Mouse (Mus musculus) hindbrain, postnatal 0 days (tissue): Measurements from ENCODE around the gene Cmya5. TPM values are rescaled to one million over a fixed set of nuclear protein-coding genes. Genes with fewer than 3 reads are reported as not detected.

Experiments used
- ATAC-seq: fragments of 200-750 bp; cut with Nextera tagmentation; 2 replicates; pipeline ENCODE4 v1.8.0; 2017; ENCODE audit warnings: mild to moderate bottlenecking, moderate TSS enrichment, moderate library complexity
- DNase-seq: peaks from one replicate; pipeline ENCODE4 v3.0.0-alpha.2; 2015; ENCODE audit warnings: low spot score
- H3K27ac ChIP-seq: fragments of 300-500 bp; sonication (generic); 2 replicates; pipeline ENCODE4 v1.5.1; 2014; ENCODE audit warnings: mild to moderate bottlenecking
- H3K27me3 ChIP-seq: fragments of 300-500 bp; sonication (generic); 2 replicates; pipeline ENCODE4 v1.6.1; 2014; ENCODE audit warnings: low read length, mixed read lengths; ENCODE audit not compliant: insufficient read depth
- H3K36me3 ChIP-seq: fragments of 300-500 bp; sonication (generic); 2 replicates; pipeline ENCODE4 v1.6.1; 2014; ENCODE audit warnings: low read length, mixed read lengths; ENCODE audit not compliant: insufficient read depth
- H3K4me1 ChIP-seq: fragments of 300-500 bp; sonication (generic); 2 replicates; pipeline ENCODE4 v1.6.1; 2014; ENCODE audit warnings: antibody characterized with exemption, low read length, mixed read lengths; ENCODE audit not compliant: insufficient read depth
- H3K4me2 ChIP-seq: fragments of 300-500 bp; sonication (generic); 2 replicates; pipeline ENCODE4 v1.6.1; 2014; ENCODE audit warnings: low read depth, mild to moderate bottlenecking, low read length, moderate library complexity, mixed read lengths
- H3K4me3 ChIP-seq: fragments of 300-500 bp; sonication (generic); 2 replicates; pipeline ENCODE4 v1.5.1; 2014; ENCODE audit warnings: low read length
- H3K9ac ChIP-seq: fragments of 300-500 bp; sonication (generic); replicated peaks from 2 replicates; pipeline ENCODE4 v1.6.1; 2014; ENCODE audit warnings: mild to moderate bottlenecking, low read length, moderate library complexity, mixed read lengths
- H3K9me3 ChIP-seq: fragments of 300-500 bp; sonication (generic); 2 replicates; pipeline ENCODE4 v1.6.1; 2016; ENCODE audit warnings: low read length, mixed read lengths
- CTCF ChIP-seq: IDR thresholded peaks from 2 replicates; pipeline ENCODE4 v1.5.1; 2016; ENCODE audit warnings: antibody characterized with exemption, control low read depth, low read depth
- WGBS: fragments of 180-500 bp; shearing (Covaris S2); extraction: QIAGEN DNeasy Blood & Tissue Kit; methylation state at CpG from one replicate; pipeline ENCODE4 v1.1.7; 2014; 5-methylcytosine and 5-hydroxymethylcytosine counted together
- polyA plus RNA-seq: library from polyadenylated mRNA; unstranded; fragments of >200 nt; fragmentation: Nextera tagmentation; extraction: Ambion mirVana; gene quantifications from 2 replicates; pipeline ENCODE4 v1.2.1, GENCODE M21; 2015
- total RNA-seq: library from RNA; depleted of rRNA; stranded (reverse); fragments of >200 nt; gene quantifications from 2 replicates; pipeline ENCODE4 v1.2.3, GENCODE M21; 2014

Cmya5 gene
- total and polyA plus RNA-seq, 2 experiments from 2014 or later = 0.26 to 0.94 TPM

DNA sequence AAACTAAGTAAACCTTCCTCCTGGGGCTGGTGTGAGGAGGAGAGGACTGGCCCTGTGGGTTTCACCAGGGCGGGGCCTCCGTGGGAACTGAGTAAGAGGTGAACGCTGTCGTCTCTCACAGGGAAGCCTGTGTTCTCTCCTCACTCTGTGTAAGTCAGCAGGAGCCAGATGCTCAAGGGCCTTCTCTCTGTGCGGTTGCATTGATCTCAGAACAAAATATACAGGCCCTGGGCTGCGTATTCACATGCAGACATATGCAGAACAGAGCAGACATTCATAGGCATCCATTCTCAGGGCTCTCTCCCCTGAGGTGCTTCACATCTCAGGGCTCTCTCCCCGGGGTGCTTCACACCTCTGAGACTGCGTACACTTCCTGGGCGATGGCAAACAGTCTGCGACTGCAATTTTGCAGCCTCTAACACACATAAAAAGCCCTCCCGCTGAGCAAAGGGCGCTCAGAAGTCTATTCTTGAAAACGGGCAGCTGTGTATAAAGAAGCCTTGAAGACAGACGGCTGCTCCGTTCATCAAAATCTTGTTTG lies 71.6 kb downstream of the Cmya5 start:
- Histone ChIP-seq H3K4me2 (peak overlapping the region; percentile 35; the same call in 1 of the 2 replicates), H3K9ac (no peak overlapping the region), H3K27me3 (no peaks in the 10 kb centered on the region), H3K4me3 (no peak overlapping the region), H3K9me3 (peaks cover 3% of the 10 kb centered on the region; the same call in 1 of the 2 replicates), H3K27ac (no peak overlapping the region; the same call in 1 of the 2 replicates), H3K36me3 (no peaks in the 10 kb centered on the region), H3K4me1 (peaks cover 10% of the 10 kb centered on the region; the same call in 1 of the 2 replicates)
- peak; percentile 72 for ATAC-seq
- DNase-seq = peak; percentile 56
- TF ChIP-seq CTCF = no peak
- 10% methylated on average over 15 of the region's 15 CpGs for WGBS

DNA sequence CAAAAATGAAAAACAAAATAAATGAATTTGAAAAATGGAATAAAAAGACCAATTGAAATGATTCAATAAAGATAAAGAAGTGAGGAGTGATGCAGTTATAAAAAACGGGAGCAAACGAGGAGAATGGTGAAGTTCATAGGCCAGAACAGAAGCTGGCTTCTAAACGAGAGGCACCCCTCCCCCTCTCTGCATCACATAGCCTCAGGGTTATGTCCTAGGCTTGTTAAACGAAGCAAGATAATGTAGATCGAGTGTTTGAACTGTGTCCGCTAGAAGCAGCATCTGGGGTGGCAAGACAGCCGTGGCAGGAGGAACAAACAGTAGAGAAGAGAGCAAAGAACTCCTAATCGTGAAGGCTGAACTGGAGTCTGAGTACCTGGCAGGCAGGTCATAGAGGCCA lies 74.1 kb downstream of the Cmya5 start:
- no peak overlapping the region for H3K9ac ChIP-seq
- peaks cover 10% of the 10 kb centered on the region; the same call in 1 of the 2 replicates for H3K4me1 ChIP-seq
- no peaks in the 10 kb centered on the region for H3K36me3 ChIP-seq
- no peaks in the 10 kb centered on the region for H3K27me3 ChIP-seq
- ATAC-seq (no peak), DNase-seq (peak; percentile 17)
- no peaks in the 10 kb centered on the region for H3K9me3 ChIP-seq
- no peak for TF ChIP-seq CTCF
- 39% methylated on average over 8 of the region's 8 CpGs for WGBS
- no peak overlapping the region for H3K4me3 ChIP-seq
- H3K27ac ChIP-seq = no peak overlapping the region
- H3K4me2 ChIP-seq = no peak overlapping the region

DNA sequence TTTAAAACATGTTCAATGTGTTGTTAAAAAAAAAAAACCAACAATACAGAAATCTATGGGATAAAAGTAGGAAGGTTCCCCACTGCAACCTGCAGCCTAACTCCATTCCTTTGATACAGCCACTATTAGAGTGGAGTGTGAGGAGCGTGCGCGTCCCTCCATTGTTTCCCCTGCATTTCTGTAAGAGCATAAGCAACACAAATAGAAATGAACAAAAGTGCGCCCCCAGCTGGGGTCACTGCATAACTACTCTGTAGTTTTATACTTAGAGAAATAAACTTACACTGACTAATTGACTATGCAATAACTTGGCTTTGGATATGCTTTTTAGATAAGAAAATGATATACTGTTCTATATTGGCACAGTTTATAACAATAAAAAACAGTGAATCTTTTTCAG lies 75.0 kb downstream of the Cmya5 start:
- peak; percentile 37 for TF ChIP-seq CTCF
- Histone ChIP-seq H3K9me3 (no peaks in the 10 kb centered on the region), H3K9ac (no peak overlapping the region), H3K27ac (no peak overlapping the region), H3K4me3 (no peak overlapping the region), H3K4me2 (no peak overlapping the region), H3K36me3 (no peaks in the 10 kb centered on the region), H3K4me1 (peaks cover 10% of the 10 kb centered on the region; the same call in 1 of the 2 replicates), H3K27me3 (no peaks in the 10 kb centered on the region)
- DNase-seq = peak; percentile 48
- WGBS = 57% methylated on average over 4 of the region's 4 CpGs
- ATAC-seq = no peak

DNA sequence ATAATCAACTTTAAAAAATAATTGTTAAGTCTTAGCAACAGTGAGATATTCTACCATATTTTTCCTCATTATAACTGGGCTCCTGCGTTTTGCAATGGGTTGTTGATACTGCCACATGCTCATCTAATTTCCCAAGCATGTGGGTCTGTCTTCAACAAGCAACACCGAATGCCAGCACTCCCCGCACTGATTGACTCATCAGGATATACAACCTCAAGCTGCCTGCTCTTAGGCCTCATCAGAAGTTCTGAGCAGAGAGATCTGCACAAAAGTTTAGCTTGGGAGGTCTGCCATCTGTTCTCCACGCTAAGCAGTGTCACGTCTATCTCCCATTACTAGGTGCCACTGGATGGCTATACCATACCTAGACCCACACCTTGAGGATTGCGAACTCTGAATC lies 76.2 kb downstream of the Cmya5 start:
- ATAC-seq = no peak
- Histone ChIP-seq H3K9ac (no peak overlapping the region), H3K27me3 (no peaks in the 10 kb centered on the region), H3K4me1 (peaks cover 5% of the 10 kb centered on the region; the same call in 1 of the 2 replicates), H3K27ac (no peak overlapping the region), H3K4me3 (no peak overlapping the region), H3K9me3 (no peaks in the 10 kb centered on the region), H3K36me3 (no peaks in the 10 kb centered on the region), H3K4me2 (no peak overlapping the region)
- DNase-seq = no peak
- 89% methylated on average over 6 of the region's 6 CpGs for WGBS
- no peak for TF ChIP-seq CTCF

DNA sequence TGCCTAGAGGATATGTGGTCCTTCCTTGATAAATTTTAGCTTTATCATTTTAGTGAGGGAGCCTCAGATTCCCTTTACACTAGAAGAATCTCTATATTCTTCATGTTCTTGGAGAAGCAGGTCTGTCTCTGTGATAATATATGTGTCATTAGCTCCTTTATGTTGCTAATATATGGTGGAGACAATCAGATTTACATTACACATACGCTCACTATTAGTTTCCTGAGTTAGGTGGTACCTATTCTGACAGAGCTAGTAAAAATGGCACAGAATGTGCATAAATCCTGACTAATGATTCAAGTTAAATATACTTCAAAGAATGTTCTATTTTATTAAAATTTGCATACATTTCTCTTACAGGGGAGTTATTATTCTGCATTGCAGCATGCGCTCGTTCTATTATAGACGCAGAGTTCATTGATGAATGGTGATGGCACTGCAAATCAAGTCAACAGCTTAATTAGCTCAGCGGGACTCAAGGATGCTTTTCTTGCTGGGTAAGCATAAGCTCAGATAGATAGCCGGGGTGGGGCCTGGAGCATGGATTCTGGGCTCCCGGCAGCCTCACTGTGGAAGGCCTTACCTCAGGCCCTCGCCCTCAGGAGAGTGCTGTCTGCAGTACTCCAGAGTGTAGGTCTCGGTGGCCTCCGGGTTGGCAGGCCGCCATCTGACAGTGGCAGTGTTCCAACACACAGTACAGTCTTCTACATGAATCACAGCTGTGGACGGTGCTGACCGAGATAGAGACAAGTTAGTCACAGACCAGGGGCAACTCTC lies 81.5 kb downstream of the Cmya5 start:
- ATAC-seq (no peak), DNase-seq (peak; percentile 56)
- H3K4me3 ChIP-seq = no peak overlapping the region
- H3K9me3 ChIP-seq = no peaks in the 10 kb centered on the region
- H3K27ac ChIP-seq = no peak overlapping the region
- H3K27me3 ChIP-seq = no peaks in the 10 kb centered on the region
- H3K9ac ChIP-seq = no peak overlapping the region
- WGBS = 35% methylated on average over 13 of the region's 13 CpGs
- no peak for TF ChIP-seq CTCF
- H3K4me2 ChIP-seq = no peak overlapping the region
- H3K36me3 ChIP-seq = no peaks in the 10 kb centered on the region
- H3K4me1 ChIP-seq = no peaks in the 10 kb centered on the region

DNA sequence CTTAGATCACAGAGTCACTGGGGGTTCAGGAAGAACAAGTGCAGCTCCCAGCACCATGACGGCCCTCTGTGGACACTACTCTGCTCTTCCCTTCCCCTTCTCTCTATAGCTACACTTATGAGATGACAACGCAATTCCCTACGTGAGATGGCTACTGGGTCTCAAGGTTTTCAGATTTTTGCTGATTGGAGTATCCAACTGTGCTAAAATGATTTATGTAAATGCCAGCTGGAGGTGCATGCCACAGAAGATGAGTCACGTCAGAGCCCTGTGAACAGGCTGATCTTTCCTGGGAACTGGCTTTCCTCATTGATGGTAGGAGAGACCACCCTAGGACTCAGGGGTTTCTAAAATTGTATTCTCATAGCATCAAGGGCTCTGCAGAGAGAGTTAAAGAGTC lies 83.2 kb downstream of the Cmya5 start:
- Histone ChIP-seq H3K9me3 (no peaks in the 10 kb centered on the region), H3K4me3 (no peak overlapping the region), H3K27me3 (no peaks in the 10 kb centered on the region), H3K4me1 (no peaks in the 10 kb centered on the region), H3K36me3 (no peaks in the 10 kb centered on the region), H3K4me2 (no peak overlapping the region), H3K27ac (no peak overlapping the region), H3K9ac (no peak overlapping the region)
- no peak for TF ChIP-seq CTCF
- ATAC-seq = no peak
- no peak for DNase-seq
- WGBS = 79% methylated on average over 4 of the region's 4 CpGs

DNA sequence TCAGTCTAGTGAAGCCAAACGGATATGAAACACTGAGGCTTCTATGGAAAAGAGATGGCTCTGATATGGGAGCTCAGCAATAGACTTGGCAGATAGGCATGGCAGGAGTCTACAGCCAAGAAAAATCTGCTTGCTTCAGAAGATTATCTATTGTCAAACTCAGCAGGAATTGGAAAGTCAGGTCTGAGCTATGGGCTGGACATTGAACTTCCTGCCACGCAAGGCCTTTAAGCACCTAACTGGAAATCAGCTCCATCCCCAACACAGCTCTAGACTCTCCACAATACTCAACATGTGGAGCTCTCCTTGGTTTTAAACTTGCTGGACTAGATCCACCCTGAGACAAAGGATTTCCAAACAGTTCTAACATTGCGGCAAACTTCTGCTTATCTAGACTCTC lies 84.1 kb downstream of the Cmya5 start:
- Histone ChIP-seq H3K4me3 (no peak overlapping the region), H3K36me3 (no peaks in the 10 kb centered on the region), H3K27me3 (no peaks in the 10 kb centered on the region), H3K27ac (no peak overlapping the region), H3K4me2 (no peak overlapping the region), H3K9ac (no peak overlapping the region), H3K4me1 (no peaks in the 10 kb centered on the region), H3K9me3 (no peaks in the 10 kb centered on the region)
- ATAC-seq (no peak), DNase-seq (no peak)
- 81% methylated on average over 3 of the region's 3 CpGs for WGBS
- TF ChIP-seq CTCF = no peak
